Mouse (Mus musculus) stomach, embryonic 14.5 days (tissue): ENCODE data around the gene Vmn1r217. TPM values are rescaled to one million over a fixed set of nuclear protein-coding genes. Genes with fewer than 3 reads are reported as not detected.

Source experiments
- ATAC-seq: fragments of 200-750 bp; cut with Nextera tagmentation; 2 replicates; pipeline ENCODE4 v1.8.0; 2017; ENCODE audit warnings: low read depth, moderate TSS enrichment; ENCODE audit not compliant: insufficient number of reproducible peaks, insufficient read depth, low FRiP score
- H3K27ac ChIP-seq: fragments of 300-500 bp; sonication (generic); 2 replicates; pipeline ENCODE4 v1.5.1; 2014; ENCODE audit warnings: mild to moderate bottlenecking, low read length, moderate library complexity, mixed read lengths
- H3K27me3 ChIP-seq: fragments of 300-500 bp; sonication (generic); 2 replicates; pipeline ENCODE4 v1.6.1; 2014; ENCODE audit warnings: low read length, control low read depth, mixed read lengths; ENCODE audit not compliant: control insufficient read depth, insufficient read depth
- H3K36me3 ChIP-seq: fragments of 300-500 bp; sonication (generic); 2 replicates; pipeline ENCODE4 v1.6.1; 2014; ENCODE audit warnings: mild to moderate bottlenecking, control low read depth, low read length, moderate library complexity, mixed read lengths; ENCODE audit not compliant: control insufficient read depth, insufficient read depth
- H3K4me1 ChIP-seq: fragments of 300-500 bp; sonication (generic); 2 replicates; pipeline ENCODE4 v1.6.1; 2014; ENCODE audit warnings: low read length, control low read depth, mixed read lengths; ENCODE audit not compliant: control insufficient read depth, insufficient read depth
- H3K4me2 ChIP-seq: fragments of 300-500 bp; sonication (generic); replicated peaks from 2 replicates; pipeline ENCODE4 v1.6.1; 2014; ENCODE audit warnings: low read depth, low read length, control low read depth
- H3K4me3 ChIP-seq: fragments of 300-500 bp; sonication (generic); 2 replicates; pipeline ENCODE4 v1.5.1; 2014; ENCODE audit warnings: low read depth, low read length, control low read depth
- H3K9ac ChIP-seq: fragments of 300-500 bp; sonication (generic); replicated peaks from 2 replicates; pipeline ENCODE4 v1.6.1; 2014; ENCODE audit warnings: low read depth, mild to moderate bottlenecking, control low read depth, low read length, moderate library complexity, mixed read lengths
- H3K9me3 ChIP-seq: fragments of 300-500 bp; sonication (generic); 2 replicates; pipeline ENCODE4 v1.6.1; 2016; ENCODE audit warnings: low read depth, low read length, control low read depth; ENCODE audit not compliant: control insufficient read depth
- WGBS: fragments of 180-500 bp; shearing (Covaris S2); extraction: QIAGEN DNeasy Blood & Tissue Kit; methylation state at CpG from one replicate; pipeline ENCODE4 v1.1.7; 2014; 5-methylcytosine and 5-hydroxymethylcytosine counted together
- polyA plus RNA-seq: library from polyadenylated mRNA; unstranded; fragments of >200 nt; fragmentation: Nextera tagmentation; extraction: Ambion mirVana; gene quantifications from 2 replicates; pipeline ENCODE4 v1.2.1, GENCODE M21; 2014

Gene Vmn1r217
- polyA plus RNA-seq, 1 experiment from 2014 or later: not detected

GRCm38 (mm10) chr13:23069312-23069711 is 48.7 kb downstream of the Vmn1r217 start:
- Histone ChIP-seq H3K4me2 (no peak overlapping the region), H3K9me3 (no peaks in the 10 kb centered on the region), H3K9ac (no peak overlapping the region), H3K27ac (no peak overlapping the region), H3K27me3 (no peaks in the 10 kb centered on the region), H3K4me3 (no peak overlapping the region), H3K36me3 (no peaks in the 10 kb centered on the region), H3K4me1 (no peaks in the 10 kb centered on the region)
- 60% methylated on average over 2 of the region's 2 CpGs for WGBS
- ATAC-seq: no peak

GRCm38 (mm10) chr13:23067725-23068124 is 50.3 kb downstream of the Vmn1r217 start, which contains the start of gene Vmn1r215:
Gene Vmn1r215 (plus strand): TSS chr13:23068025.
- H3K36me3 ChIP-seq: no peaks in the 10 kb centered on the region
- ATAC-seq: no peak
- no peak within 1 kb of the TSS for H3K9ac ChIP-seq
- WGBS: 58% methylated on average over 1 of the region's 1 CpGs
- H3K4me3 ChIP-seq: no peak within 1 kb of the TSS
- H3K4me2 ChIP-seq: no peak within 1 kb of the TSS
- H3K27me3 ChIP-seq: no peaks in the 10 kb centered on the region
- no peak within 1 kb of the TSS for H3K27ac ChIP-seq
- H3K9me3 ChIP-seq: no peaks in the 10 kb centered on the region
- no peaks in the 10 kb centered on the region for H3K4me1 ChIP-seq

- Histone ChIP-seq H3K9ac (no peak overlapping the region), H3K27ac (no peak overlapping the region), H3K27me3 (no peaks in the 10 kb centered on the region), H3K4me2 (no peak overlapping the region), H3K4me3 (no peak overlapping the region), H3K4me1 (no peaks in the 10 kb centered on the region), H3K36me3 (no peaks in the 10 kb centered on the region), H3K9me3 (no peaks in the 10 kb centered on the region)
- WGBS: 39% methylated on average over 1 of the region's 1 CpGs
- no peak for ATAC-seq
These were observed 60.2 kb downstream of the Vmn1r217 start for GRCm38 (mm10) chr13:23057778-23058177.

Other genes starting within 250 kb of the Vmn1r217 start
- not detected in 2 replicates for gene Vmn1r212, start 234.0 kb downstream of the Vmn1r217 start, polyA plus RNA-seq
- not detected in 2 replicates for gene Vmn1r213, start 110.6 kb downstream of the Vmn1r217 start, polyA plus RNA-seq
- gene Vmn1r214, start 87.8 kb downstream of the Vmn1r217 start, polyA plus RNA-seq: not detected in 2 replicates
- not detected in 2 replicates for gene Vmn1r215, start 50.2 kb downstream of the Vmn1r217 start, polyA plus RNA-seq
- gene Vmn1r218, start 14.9 kb upstream of the Vmn1r217 start, polyA plus RNA-seq: not detected in 2 replicates
- not detected in 2 replicates for gene Vmn1r219, start 41.1 kb upstream of the Vmn1r217 start, polyA plus RNA-seq
- not detected in 2 replicates for gene Vmn1r220, start 69.7 kb upstream of the Vmn1r217 start, polyA plus RNA-seq
- gene Vmn1r221, start 95.9 kb upstream of the Vmn1r217 start, polyA plus RNA-seq: not detected in 2 replicates
- gene Vmn1r222, start 117.7 kb upstream of the Vmn1r217 start, polyA plus RNA-seq: not detected in 2 replicates
- gene Vmn1r223, start 128.9 kb upstream of the Vmn1r217 start, polyA plus RNA-seq: not detected in 2 replicates